Mouse (Mus musculus) adrenal gland, postnatal 36 days (tissue): ENCODE measurements around the gene Tnfaip1. TPM values are rescaled to one million over a fixed set of nuclear protein-coding genes. Genes with fewer than 3 reads are reported as not detected.
A peak's percentile ranks its signal among the peaks of the same experiment; 100 is the strongest.
"Not testable (repeated sequence)": the region's sequence is repeated elsewhere in the genome, so short reads cannot be mapped to it uniquely, and the experiment has no call there.

ENCODE experiments used
- DNase-seq, 2 experiments: peaks; one replicate each; pipeline ENCODE4 v3.0.0; 2021; ENCODE audit warnings: mixed read lengths in 1 of 2
- total RNA-seq, 2 experiments: library from RNA; stranded (reverse); gene quantifications; 2 replicates each; pipeline ENCODE4 v1.2.3; 2021

Gene Tnfaip1
- total RNA-seq, 2 experiments from 2014 or later = 45.0 to 45.3 TPM

- peak; percentile 44 to 48 for DNase-seq
Measured at GRCm38 (mm10) chr11:78540358-78540757, 4.2 kb upstream of the Tnfaip1 start.

GRCm38 (mm10) chr11:78536690-78537084, 555 bp upstream of the Tnfaip1 start:
- DNase-seq = no peak

GRCm38 (mm10) chr11:78535376-78536079, 604 bp downstream of the Tnfaip1 start:
- DNase-seq = peak; percentile 40 to 42

- DNase-seq = no peak
Measured at GRCm38 (mm10) chr11:78534516-78534915, 1.6 kb downstream of the Tnfaip1 start.

GRCm38 (mm10) chr11:78531515-78531914, 4.6 kb downstream of the Tnfaip1 start:
- DNase-seq = not testable (repeated sequence)

- peak; percentile 39 to 69 for DNase-seq
Measured at GRCm38 (mm10) chr11:78531046-78531445, 5.1 kb downstream of the Tnfaip1 start.

- no peak for DNase-seq
Measured at GRCm38 (mm10) chr11:78530001-78530400, 6.1 kb downstream of the Tnfaip1 start.

- no peak for DNase-seq
Measured at GRCm38 (mm10) chr11:78528714-78529113, 7.4 kb downstream of the Tnfaip1 start.

- DNase-seq = no peak
Measured at GRCm38 (mm10) chr11:78524838-78525237, 11.3 kb downstream of the Tnfaip1 start.

GRCm38 (mm10) chr11:78523241-78523955, 12.7 kb downstream of the Tnfaip1 start:
- DNase-seq = no peak

- peak; percentile 25 to 44 for DNase-seq
Measured at GRCm38 (mm10) chr11:78522481-78522997, 13.6 kb downstream of the Tnfaip1 start.

- no peak for DNase-seq
Measured at GRCm38 (mm10) chr11:78521880-78522279, 14.3 kb downstream of the Tnfaip1 start.

- no peak for DNase-seq
Measured at GRCm38 (mm10) chr11:78518931-78519330, 17.2 kb downstream of the Tnfaip1 start.

- DNase-seq = no peak
Measured at GRCm38 (mm10) chr11:78515549-78516325, 20.4 kb downstream of the Tnfaip1 start.

- no peak for DNase-seq
Measured at GRCm38 (mm10) chr11:78513106-78513790, 22.9 kb downstream of the Tnfaip1 start.

GRCm38 (mm10) chr11:78512025-78512957, 23.8 kb downstream of the Tnfaip1 start, which contains the start of the genes Tmem199 and Poldip2:
Gene Tmem199, minus strand, starts transcription at chr11:78512172.
Gene Poldip2, plus strand, starts transcription at chr11:78512193.
- peak; percentile 92 to 96 for DNase-seq

GRCm38 (mm10) chr11:78509148-78509547, 27.0 kb downstream of the Tnfaip1 start:
- peak; percentile 23 to 44 for DNase-seq

- DNase-seq = no peak
Measured at GRCm38 (mm10) chr11:78505430-78505829, 30.7 kb downstream of the Tnfaip1 start.

- no peak for DNase-seq
Measured at GRCm38 (mm10) chr11:78502909-78503650, 33.1 kb downstream of the Tnfaip1 start, which contains the start of gene Sebox. Gene Sebox, plus strand, starts transcription at chr11:78503447.

- no peak for DNase-seq
Measured at GRCm38 (mm10) chr11:78501529-78501928, 34.6 kb downstream of the Tnfaip1 start.
